Mouse (Mus musculus): ENCODE measurements around the gene Tex2.

GRCm38 (mm10) chr11:106612209-106612960 is 838 bp downstream of the Tex2 start:
- no peak for TF ChIP-seq CTCF (IDR thresholded peaks at IDR 0.05; ENCODE audit: borderline replicate concordance, insufficient read depth, low read length)
- TF ChIP-seq POLR2A (IDR thresholded peaks at IDR 0.05; ENCODE audit: low read depth, low read length) = peak; percentile 69

All from embryonic fibroblast, embryonic 13.5 days (primary cell).